Mouse (Mus musculus): ENCODE measurements around the gene Pja2. TPM values are rescaled to one million over a fixed set of nuclear protein-coding genes. Genes with fewer than 3 reads are reported as not detected.

Gene Pja2
- polyA plus RNA-seq, 1 experiment, result 5.0 TPM

GRCm38 (mm10) chr17:64344576-64345172 lies 13.0 kb upstream of the Pja2 start:
- Histone ChIP-seq H3K27me3 (ENCODE audit: control insufficient read depth, insufficient read depth, low read length) (no peaks in the 10 kb centered on the region), H3K4me3 (ENCODE audit: extremely low read depth, insufficient read depth, insufficient read length) (no peak overlapping the region), H3K36me3 (ENCODE audit: control insufficient read depth, insufficient read depth, low read length) (no peaks in the 10 kb centered on the region), H3K27ac (ENCODE audit: insufficient read depth, low read length) (no peak overlapping the region), H3K4me1 (ENCODE audit: control insufficient read depth, insufficient read depth, insufficient read length) (no peaks in the 10 kb centered on the region)
- WGBS, result 91% methylated on average over 7 of the region's 7 CpGs
- no peak for DNase-seq (ENCODE audit: low read depth in 1 of 2, low spot score in 2 of 2)
- no peak for TF ChIP-seq CTCF (IDR thresholded peaks at IDR 0.05; ENCODE audit: extremely low read depth, insufficient read depth, insufficient read length, insufficient replicate concordance)
- TF ChIP-seq POLR2A (IDR thresholded peaks at IDR 0.05; ENCODE audit: low read depth, low read length), result no peak

DNA sequence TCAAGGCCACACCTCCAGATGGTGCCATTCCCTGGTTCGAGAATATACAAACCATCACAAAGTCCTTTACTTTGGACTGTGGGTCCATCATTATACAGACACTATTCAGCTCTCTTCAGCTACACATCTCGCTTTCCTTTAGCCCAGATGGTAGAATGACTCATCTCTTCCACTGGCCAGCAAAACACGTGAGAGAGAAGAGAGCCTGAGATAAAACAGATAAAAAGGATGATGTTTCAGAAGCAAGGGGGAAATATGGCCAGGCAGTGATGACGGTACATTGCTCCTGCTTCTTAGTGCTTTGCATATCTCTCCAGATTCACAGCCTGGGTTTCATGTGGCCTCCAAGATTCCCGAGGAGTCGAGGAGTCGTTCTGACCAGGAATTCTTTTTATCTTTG lies 10.0 kb upstream of the Pja2 start:
- TF ChIP-seq CTCF (IDR thresholded peaks at IDR 0.05; ENCODE audit: extremely low read depth, insufficient read depth, insufficient read length, insufficient replicate concordance) (no peak), POLR2A (IDR thresholded peaks at IDR 0.05; ENCODE audit: low read depth, low read length) (no peak)
- 77% methylated on average over 7 of the region's 7 CpGs for WGBS

GRCm38 (mm10) chr17:64339752-64340151 lies 8.0 kb upstream of the Pja2 start:
- DNase-seq (ENCODE audit: low read depth in 1 of 2, low spot score in 2 of 2), result no peak
- TF ChIP-seq CTCF (IDR thresholded peaks at IDR 0.05; ENCODE audit: extremely low read depth, insufficient read depth, insufficient read length, insufficient replicate concordance), result no peak
- TF ChIP-seq POLR2A (IDR thresholded peaks at IDR 0.05; ENCODE audit: low read depth, low read length), result no peak
- 25% methylated on average over 5 of the region's 5 CpGs for WGBS

More for the DNA sequence above, 10.0 kb upstream of the Pja2 start:
- H3K4me3 ChIP-seq (ENCODE audit: extremely low read depth, insufficient read depth, insufficient read length), result no peak overlapping the region
- H3K27ac ChIP-seq (ENCODE audit: insufficient read depth, low read length), result no peak overlapping the region
- no peak for DNase-seq (ENCODE audit: low read depth in 1 of 2, low spot score in 2 of 2)
- H3K4me1 ChIP-seq (ENCODE audit: control insufficient read depth, insufficient read depth, insufficient read length), result no peaks in the 10 kb centered on the region
- H3K27me3 ChIP-seq (ENCODE audit: control insufficient read depth, insufficient read depth, low read length), result no peaks in the 10 kb centered on the region
- H3K36me3 ChIP-seq (ENCODE audit: control insufficient read depth, insufficient read depth, low read length), result no peaks in the 10 kb centered on the region

DNA sequence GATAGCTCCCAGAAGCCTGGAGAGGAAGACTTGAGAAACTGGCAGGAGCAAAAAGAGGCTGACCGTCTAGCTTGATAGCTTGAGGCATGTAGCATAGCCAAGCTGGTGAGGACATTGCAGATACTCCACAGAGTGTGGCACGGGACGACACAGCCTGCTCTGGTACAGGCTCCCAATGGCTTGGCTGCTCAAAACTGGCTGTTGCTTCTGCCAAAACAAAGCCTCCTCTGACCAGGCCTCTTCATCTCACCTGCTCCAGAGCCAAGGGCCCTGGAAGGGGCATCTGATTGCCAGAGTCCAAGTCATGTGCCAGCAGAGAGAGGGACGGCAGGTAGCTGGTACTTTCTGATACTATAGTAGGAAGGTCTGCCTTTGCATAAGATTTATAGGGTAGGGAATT lies 5.5 kb upstream of the Pja2 start:
- Histone ChIP-seq H3K4me3 (ENCODE audit: extremely low read depth, insufficient read depth, insufficient read length) (no peak overlapping the region), H3K27ac (ENCODE audit: insufficient read depth, low read length) (no peak overlapping the region), H3K36me3 (ENCODE audit: control insufficient read depth, insufficient read depth, low read length) (no peaks in the 10 kb centered on the region), H3K27me3 (ENCODE audit: control insufficient read depth, insufficient read depth, low read length) (no peaks in the 10 kb centered on the region), H3K4me1 (ENCODE audit: control insufficient read depth, insufficient read depth, insufficient read length) (peaks cover 3% of the 10 kb centered on the region; the same call in 1 of the 2 replicates)
- DNase-seq (ENCODE audit: low read depth in 1 of 2, low spot score in 2 of 2), result no peak
- TF ChIP-seq CTCF (IDR thresholded peaks at IDR 0.05; ENCODE audit: extremely low read depth, insufficient read depth, insufficient read length, insufficient replicate concordance) (no peak), POLR2A (IDR thresholded peaks at IDR 0.05; ENCODE audit: low read depth, low read length) (no peak)
- 92% methylated on average over 4 of the region's 4 CpGs for WGBS

More at GRCm38 (mm10) chr17:64339752-64340151, 8.0 kb upstream of the Pja2 start:
- no peak overlapping the region for H3K27ac ChIP-seq (ENCODE audit: insufficient read depth, low read length)
- H3K4me3 ChIP-seq (ENCODE audit: extremely low read depth, insufficient read depth, insufficient read length), result no peak overlapping the region
- H3K36me3 ChIP-seq (ENCODE audit: control insufficient read depth, insufficient read depth, low read length), result no peaks in the 10 kb centered on the region
- no peaks in the 10 kb centered on the region for H3K4me1 ChIP-seq (ENCODE audit: control insufficient read depth, insufficient read depth, insufficient read length)
- no peaks in the 10 kb centered on the region for H3K27me3 ChIP-seq (ENCODE audit: control insufficient read depth, insufficient read depth, low read length)

- 74% methylated on average over 4 of the region's 4 CpGs for WGBS
- no peak for TF ChIP-seq POLR2A (IDR thresholded peaks at IDR 0.05; ENCODE audit: low read depth, low read length)
- TF ChIP-seq CTCF (IDR thresholded peaks at IDR 0.05; ENCODE audit: extremely low read depth, insufficient read depth, insufficient read length, insufficient replicate concordance), result no peak
These were observed 2.2 kb upstream of the Pja2 start for GRCm38 (mm10) chr17:64333956-64334355.

GRCm38 (mm10) chr17:64332770-64333096 lies 1.0 kb upstream of the Pja2 start:
- peak overlapping the region; percentile 70; the same call in 1 of the 2 replicates for H3K27ac ChIP-seq (ENCODE audit: insufficient read depth, low read length)
- no peak for TF ChIP-seq CTCF (IDR thresholded peaks at IDR 0.05; ENCODE audit: extremely low read depth, insufficient read depth, insufficient read length, insufficient replicate concordance)
- TF ChIP-seq POLR2A (IDR thresholded peaks at IDR 0.05; ENCODE audit: low read depth, low read length), result no peak
- DNase-seq (ENCODE audit: low read depth in 1 of 2, low spot score in 2 of 2), result peak in 1 of 2 experiments; percentile 3

More at GRCm38 (mm10) chr17:64333956-64334355, 2.2 kb upstream of the Pja2 start:
- Histone ChIP-seq H3K27ac (ENCODE audit: insufficient read depth, low read length) (no peak overlapping the region), H3K27me3 (ENCODE audit: control insufficient read depth, insufficient read depth, low read length) (no peaks in the 10 kb centered on the region), H3K36me3 (ENCODE audit: control insufficient read depth, insufficient read depth, low read length) (no peaks in the 10 kb centered on the region), H3K4me3 (ENCODE audit: extremely low read depth, insufficient read depth, insufficient read length) (no peak overlapping the region), H3K4me1 (ENCODE audit: control insufficient read depth, insufficient read depth, insufficient read length) (peaks cover 6% of the 10 kb centered on the region)
- DNase-seq (ENCODE audit: low read depth in 1 of 2, low spot score in 2 of 2), result no peak

DNA sequence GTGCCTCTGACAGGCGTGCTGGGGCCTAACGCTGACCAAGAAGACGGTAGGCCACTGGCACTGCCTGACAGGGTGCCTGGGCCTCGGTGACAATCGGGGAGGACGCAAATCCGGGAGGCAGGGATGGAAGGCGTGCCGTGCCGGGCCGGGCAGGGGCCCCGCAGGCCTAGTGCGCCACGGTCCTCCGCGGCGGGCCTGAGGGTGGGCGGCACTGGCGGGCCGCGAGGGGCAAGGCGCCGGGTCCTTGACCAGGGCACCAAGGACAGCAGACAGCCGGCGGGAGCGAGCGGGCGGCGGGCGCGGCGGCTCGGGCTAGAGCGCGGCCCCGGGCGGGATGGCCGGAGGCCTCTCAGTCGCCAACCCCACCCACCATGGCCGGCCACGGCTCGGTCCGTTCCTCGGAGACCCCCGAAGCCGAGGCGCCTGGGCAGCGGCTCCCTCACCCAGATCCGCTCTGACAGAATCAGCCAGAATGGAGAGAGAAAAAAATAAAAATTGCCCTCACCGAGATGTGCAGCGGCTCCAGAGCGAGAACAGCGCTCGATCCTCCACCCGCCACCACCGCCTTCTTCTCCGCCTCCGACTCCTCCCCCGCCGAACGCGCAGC lies 322 bp downstream of the Pja2 start:
- Histone ChIP-seq H3K4me3 (ENCODE audit: extremely low read depth, insufficient read depth, insufficient read length) (peak overlapping the region; percentile 93), H3K36me3 (ENCODE audit: control insufficient read depth, insufficient read depth, low read length) (no peaks in the 10 kb centered on the region), H3K27ac (ENCODE audit: insufficient read depth, low read length) (peak overlapping the region; percentile 80), H3K27me3 (ENCODE audit: control insufficient read depth, insufficient read depth, low read length) (no peaks in the 10 kb centered on the region), H3K4me1 (ENCODE audit: control insufficient read depth, insufficient read depth, insufficient read length) (peaks cover 6% of the 10 kb centered on the region)
- DNase-seq (ENCODE audit: low read depth in 1 of 2, low spot score in 2 of 2), result no peak
- under 1% methylated on average over 54 of the region's 62 CpGs for WGBS
- peak; percentile 42 for TF ChIP-seq POLR2A (IDR thresholded peaks at IDR 0.05; ENCODE audit: low read depth, low read length)
- no peak for TF ChIP-seq CTCF (IDR thresholded peaks at IDR 0.05; ENCODE audit: extremely low read depth, insufficient read depth, insufficient read length, insufficient replicate concordance)

More at GRCm38 (mm10) chr17:64332770-64333096, 1.0 kb upstream of the Pja2 start:
- Histone ChIP-seq H3K4me1 (ENCODE audit: control insufficient read depth, insufficient read depth, insufficient read length) (peaks cover 6% of the 10 kb centered on the region), H3K36me3 (ENCODE audit: control insufficient read depth, insufficient read depth, low read length) (no peaks in the 10 kb centered on the region), H3K27me3 (ENCODE audit: control insufficient read depth, insufficient read depth, low read length) (no peaks in the 10 kb centered on the region), H3K4me3 (ENCODE audit: extremely low read depth, insufficient read depth, insufficient read length) (peak overlapping the region; percentile 67)
- WGBS, result 12% methylated on average over 5 of the region's 5 CpGs
